Mouse (Mus musculus) mouse trophoblast stem cell (cell line): ENCODE results near the gene Phgdh.

ENCODE experiments used
- in situ Hi-C, 2 experiments: fragments of 300-500 bp; cut with MseI, MboI; formaldehyde crosslinking; loops; 2 replicates in 1 of 2; 3 replicates in 1 of 2; pipeline ENCODE4 v1.15.1; 2025

Gene Phgdh

DNA sequence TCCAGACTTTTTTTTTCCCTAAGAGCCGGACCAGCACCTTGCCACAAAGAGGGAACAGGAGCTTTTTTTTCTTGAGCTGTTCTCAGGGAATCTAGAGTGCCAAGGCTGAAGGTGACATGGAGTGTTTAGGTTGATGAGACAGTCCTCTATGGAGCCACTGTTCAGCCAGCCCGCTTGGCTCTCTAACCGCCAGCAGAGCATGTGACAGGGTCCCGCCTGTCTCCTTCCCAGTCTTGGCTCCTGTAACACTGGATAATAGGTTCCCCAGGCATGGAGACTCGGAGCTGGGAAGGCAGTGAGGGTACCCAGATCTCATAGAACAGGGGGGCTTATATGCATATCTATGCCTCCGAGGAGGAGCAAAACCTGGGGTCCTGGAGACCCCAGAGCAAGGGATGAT lies 31.2 kb downstream of the Phgdh start:
- in situ Hi-C loops: loop anchor here in 1 of 2 experiments (25.0 kb wide), 1 partner anchor 396 kb away; the partner anchor contains the start of gene Sec22b

- in situ Hi-C loops: loop anchor here in 1 of 2 experiments (25.0 kb wide), 1 partner anchor 389 kb away; the partner anchor contains the start of gene Sec22b
Observed at GRCm38 (mm10) chr3:98301761-98302160, 38.0 kb downstream of the Phgdh start.

DNA sequence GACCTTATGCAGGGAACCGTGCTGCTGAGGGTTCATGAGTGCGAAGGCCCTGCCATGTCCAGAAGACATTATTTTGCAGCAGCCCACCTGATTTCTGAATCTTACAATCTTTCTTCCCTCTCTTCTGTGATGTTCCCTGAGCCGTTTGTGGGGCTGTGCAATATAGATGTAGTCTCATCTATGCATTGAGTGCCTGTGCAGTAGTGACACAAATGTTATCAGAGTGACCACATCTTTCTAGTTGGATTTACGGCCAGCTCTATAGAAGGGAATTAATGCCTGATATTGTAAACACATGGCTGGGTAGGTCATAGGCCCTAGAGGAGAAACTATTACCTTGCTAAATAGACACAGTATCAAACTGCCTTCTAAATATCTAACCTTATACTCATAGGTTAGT lies 39.5 kb downstream of the Phgdh start:
- in situ Hi-C loops: loop anchor here in 1 of 2 experiments (25.0 kb wide), 1 partner anchor 388 kb away; the partner anchor contains the start of gene Sec22b

DNA sequence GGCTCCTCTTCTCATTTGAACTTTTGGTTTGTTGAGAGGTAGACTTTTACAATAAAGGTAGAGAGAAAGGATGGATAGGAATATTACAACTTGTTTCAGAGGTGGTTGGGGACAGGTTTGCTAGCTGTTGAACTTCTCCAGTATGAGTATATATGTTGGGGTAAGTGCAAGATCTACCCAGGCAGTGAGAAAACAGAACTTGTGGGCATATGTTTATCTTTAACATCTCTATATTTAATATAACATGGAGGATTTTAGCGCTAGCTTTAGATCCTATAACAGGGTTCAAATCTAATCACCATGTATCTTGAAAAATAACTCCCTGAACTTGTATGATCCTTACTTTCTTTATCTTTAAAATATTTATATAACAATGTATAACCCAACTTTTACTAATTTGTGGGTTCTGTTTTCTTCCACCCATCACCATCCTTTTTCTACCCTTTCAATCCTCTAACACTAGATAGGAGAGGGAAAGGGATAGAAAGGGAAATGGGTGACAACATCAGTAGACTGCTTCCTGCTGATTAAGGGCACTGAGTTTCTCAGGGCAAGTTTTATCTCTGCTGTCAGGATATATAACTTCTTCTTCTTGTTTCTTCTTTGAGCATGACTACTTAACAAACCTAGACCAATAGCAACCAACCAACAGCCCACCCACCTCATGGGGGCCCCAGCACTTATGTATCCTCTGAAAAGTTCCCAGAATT lies 40.2 kb downstream of the Phgdh start:
- in situ Hi-C loops: loop anchor here in 1 of 2 experiments (25.0 kb wide), 1 partner anchor 387 kb away; the partner anchor contains the start of gene Sec22b

- in situ Hi-C loops: no loop called here
Observed at GRCm38 (mm10) chr3:98295965-98296364, 43.8 kb downstream of the Phgdh start.

DNA sequence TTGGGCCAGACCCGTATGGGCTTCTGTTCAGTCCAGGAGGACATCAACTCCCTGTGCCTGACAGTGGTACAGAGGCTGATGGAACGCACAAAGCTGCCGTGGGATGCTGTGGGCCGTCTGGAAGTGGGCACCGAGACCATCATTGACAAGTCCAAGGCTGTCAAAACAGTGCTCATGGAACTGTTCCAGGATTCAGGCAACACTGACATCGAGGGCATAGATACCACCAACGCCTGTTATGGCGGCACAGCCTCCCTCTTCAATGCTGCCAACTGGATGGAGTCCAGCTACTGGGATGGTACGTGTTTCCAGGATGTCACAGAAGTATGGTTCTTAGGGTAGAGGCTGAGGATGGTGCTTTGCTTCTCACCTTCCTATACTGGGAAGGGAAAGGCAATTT lies 48.7 kb downstream of the Phgdh start:
- in situ Hi-C loops: no loop called here

GRCm38 (mm10) chr3:98283205-98283604 lies 56.6 kb downstream of the Phgdh start:
- in situ Hi-C loops: no loop called here

GRCm38 (mm10) chr3:98282422-98282821 lies 57.4 kb downstream of the Phgdh start:
- in situ Hi-C loops: no loop called here

- in situ Hi-C loops: no loop called here
Observed at GRCm38 (mm10) chr3:98280933-98281678, 58.7 kb downstream of the Phgdh start.

- in situ Hi-C loops: no loop called here
Observed at GRCm38 (mm10) chr3:98280204-98280932, 59.4 kb downstream of the Phgdh start, which contains the start of gene Hmgcs2. Gene Hmgcs2 (plus strand): TSS chr3:98280435.

DNA sequence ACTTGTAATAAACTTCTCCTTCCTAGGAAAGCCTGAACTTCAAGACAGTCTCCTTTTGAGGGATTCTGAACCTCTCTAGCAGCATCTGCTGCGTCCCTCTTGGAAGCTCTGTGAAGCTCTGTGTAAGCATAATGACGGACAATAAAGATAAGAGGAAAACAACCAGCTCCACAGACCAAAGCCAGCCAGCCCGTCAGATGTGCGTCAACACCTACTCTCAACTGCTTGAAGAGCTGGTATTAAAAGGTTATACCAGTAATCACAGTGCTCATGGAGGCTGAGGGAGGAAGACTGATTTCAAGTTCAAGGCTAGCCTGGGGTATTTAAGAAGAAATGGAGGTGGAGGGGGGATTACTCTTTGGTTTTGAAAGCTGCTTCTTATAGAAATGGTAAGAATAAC lies 60.1 kb downstream of the Phgdh start:
- in situ Hi-C loops: no loop called here

GRCm38 (mm10) chr3:98273623-98274398 lies 66.0 kb downstream of the Phgdh start:
- in situ Hi-C loops: no loop called here

DNA sequence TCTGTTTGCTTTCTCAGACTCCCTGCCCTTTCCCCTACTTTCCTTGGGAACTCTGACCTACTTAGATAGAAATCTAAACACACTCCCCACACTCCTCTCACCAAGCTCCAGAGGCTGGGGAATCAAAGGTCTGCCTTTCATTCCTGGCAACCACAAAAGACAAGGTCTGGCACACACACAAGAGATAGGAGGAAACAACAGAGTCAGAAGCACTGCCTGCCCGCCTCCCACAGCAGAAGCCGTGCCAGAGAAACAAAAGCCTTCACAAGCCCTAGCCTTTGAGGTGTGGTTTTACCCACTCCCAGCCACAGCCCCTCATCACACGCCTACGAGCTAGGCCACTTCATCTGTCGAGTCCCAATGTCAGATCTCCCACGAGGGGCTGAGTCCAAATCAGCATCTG lies 72.5 kb downstream of the Phgdh start:
- in situ Hi-C loops: no loop called here
